Mouse (Mus musculus) cerebellum, adult 9-11 months (tissue): Measurements from ENCODE around the gene Tshz2.

Experiments used
- DNase-seq: peaks from one replicate; pipeline ENCODE4 v3.0.0; 2022

Tshz2 gene

DNA sequence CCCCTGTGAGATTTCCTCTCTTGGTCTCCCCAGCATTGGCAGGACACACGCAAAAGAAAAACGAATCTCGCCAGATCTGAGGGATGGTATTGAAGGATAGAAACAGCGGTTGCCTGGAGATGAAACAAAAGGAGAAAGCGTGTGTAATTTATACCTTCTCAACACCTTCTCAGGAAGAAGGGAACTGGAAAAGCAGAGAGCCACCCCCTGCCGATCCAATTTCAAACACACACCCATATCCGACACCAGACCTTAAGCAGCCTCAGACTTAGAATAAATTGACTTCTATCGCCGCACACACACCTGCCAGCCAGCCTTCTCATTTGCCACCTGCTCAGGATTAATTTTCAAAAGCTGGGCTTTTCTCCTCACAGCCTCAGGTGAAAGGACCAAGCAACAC, 390.9 kb downstream of the Tshz2 start:
- no peak for DNase-seq

DNA sequence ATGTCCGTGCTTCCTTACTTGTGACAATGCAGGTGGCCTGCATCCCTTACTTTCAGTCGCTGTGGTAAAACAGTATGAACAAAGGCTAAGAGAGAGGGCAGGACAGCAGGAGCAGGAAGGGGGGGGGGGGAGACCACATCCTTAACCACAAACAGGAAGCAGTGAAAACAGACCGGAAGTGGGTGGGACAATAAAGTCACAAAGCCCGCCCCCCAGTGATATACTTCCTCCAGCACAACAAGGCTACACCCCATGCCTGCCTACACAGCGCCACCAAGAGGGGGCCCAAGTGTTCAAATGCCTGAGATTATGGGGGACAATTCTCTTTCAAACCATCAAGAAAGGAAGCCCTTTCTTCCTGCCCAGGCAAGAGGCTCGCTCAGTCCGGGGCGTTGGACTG, 392.1 kb downstream of the Tshz2 start:
- no peak for DNase-seq

DNA sequence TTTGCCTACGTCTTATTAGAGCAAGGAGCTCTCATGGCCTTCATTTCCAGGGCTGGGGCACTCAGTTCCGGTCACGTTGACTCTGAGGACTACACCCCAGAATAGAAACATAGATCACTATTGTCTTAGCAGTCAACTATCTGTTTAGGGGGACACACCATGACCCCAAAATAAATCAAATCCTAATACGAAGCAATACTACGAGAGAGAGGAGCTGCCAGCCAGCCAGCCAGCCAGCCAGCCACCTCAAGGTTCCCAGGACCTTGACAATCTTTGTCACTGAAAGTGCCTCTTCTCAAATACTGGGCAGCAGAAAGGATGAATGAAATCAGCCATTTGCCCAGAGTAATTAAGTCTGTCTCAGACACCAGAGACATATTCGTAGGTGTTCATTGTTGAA, 393.1 kb downstream of the Tshz2 start:
- no peak for DNase-seq

DNA sequence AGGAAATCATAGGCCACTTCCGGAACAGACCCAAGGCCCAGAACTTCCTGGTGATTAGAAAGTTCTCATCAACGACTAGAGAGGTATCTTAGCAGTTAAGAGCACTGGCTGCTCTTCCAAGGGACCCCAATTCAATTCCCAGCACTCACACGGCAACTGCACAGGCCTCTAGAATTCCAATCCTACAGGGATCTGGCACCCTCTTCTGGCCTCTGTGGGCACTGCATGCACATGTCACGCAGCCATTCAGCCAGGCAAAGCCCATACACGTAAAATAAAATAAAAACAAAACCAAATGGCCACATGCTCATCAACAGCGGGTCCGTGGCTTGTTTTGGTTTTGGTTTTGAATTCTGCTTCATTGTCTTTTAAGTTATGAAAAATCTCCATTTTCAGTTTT, 395.0 kb downstream of the Tshz2 start:
- DNase-seq, result no peak

DNA sequence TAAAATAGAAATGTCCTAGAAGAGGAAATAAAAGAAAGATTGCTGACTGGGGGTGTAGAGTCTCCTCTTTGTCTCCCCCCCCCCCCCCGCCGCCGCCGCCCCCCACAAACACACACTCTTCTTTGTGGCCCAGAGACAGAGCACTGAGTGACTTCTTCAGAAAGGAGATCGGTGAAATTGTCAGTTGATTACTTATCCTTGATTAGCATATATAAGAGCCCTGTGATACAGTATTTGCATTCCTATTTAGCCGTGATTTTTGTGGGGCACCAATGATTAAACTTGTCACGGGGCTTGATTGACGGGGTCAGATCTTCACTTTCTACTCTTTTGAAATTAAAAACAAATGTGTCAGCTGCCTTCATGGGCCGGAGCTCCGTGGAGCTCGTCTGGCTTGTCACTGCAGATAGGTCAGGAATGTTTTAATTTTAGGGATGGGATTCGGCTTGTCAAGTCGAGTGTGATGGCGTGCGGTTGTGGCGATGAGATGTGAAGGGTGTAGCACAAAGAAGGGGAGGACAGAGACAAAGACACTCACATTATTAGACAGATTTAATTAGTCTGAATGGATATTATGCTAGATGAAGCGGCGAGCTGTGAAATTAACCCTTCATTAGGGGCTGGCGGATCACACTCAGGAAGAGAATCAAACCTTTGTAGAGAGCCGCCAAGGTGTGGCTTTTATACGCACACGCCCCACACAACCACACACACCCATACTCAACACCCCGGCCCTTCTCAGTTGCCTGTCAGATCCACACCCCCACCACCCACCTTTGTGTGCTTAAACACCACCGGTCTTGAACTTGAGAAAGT, 395.9 kb downstream of the Tshz2 start:
- DNase-seq, result no peak

DNA sequence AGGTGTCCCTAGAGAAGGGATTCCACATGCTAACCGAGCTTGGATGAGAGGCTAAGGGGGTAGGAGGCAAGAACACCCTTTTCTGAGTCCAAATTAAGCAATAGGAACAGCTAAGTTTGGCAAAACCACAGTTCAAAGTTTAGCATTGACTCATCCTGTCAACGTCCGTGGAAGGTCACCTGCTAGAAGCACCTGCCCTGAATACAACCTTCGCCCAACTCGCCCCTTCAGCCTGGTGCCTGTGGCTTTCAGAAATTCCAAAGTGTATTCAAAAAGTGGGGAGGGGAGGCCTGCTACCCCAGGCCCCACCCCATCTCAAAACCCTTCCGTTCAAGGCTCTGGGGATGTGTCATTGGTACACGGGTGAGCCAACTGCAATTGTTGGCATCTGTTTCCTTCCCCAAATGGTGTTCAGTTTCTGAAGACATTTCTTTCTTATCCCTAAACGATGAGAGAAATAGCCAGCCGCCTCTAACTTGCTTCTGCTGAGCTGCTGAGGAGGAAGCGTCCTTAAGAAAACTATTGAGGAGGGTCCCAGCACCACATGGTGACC, 396.6 kb downstream of the Tshz2 start:
- DNase-seq, result no peak

DNA sequence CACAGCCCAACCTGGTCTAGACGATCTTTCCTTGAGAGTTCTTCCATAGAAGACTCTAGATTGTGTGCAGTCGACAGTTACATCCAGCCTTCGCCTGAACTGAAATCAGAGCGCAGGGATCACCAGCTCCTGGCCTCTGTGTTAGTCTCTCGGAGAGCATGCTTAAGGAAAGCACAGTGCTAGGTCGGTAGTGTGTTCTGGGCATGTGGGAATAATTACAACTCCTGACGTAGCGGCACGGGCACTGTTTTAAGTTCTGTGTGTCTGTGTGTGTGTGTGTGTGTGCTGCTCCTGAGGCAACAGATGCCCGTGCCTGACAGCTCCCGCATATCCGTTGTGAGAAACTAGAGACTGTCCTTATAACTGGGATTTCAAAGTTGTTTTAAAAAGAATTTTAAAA, 398.4 kb downstream of the Tshz2 start:
- no peak for DNase-seq

DNA sequence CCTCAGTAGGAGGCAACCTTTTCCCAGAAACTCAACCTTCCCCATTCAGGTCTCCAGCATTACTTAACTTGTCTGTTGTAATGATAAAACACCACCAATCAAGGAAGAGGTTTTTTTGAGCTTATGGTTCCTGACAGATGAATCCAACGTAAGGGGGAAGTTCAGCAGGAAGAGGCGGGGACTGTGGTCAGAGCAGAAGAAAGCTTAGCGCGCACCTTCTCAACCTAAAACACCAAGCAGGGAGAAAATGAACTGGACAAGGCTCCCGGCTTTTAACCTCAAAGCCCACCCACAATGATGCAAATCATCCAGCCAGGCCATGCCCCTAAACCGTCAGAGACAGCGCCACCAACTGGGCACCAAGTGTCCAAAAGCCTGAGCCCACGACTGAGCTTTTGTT, 399.1 kb downstream of the Tshz2 start:
- no peak for DNase-seq

DNA sequence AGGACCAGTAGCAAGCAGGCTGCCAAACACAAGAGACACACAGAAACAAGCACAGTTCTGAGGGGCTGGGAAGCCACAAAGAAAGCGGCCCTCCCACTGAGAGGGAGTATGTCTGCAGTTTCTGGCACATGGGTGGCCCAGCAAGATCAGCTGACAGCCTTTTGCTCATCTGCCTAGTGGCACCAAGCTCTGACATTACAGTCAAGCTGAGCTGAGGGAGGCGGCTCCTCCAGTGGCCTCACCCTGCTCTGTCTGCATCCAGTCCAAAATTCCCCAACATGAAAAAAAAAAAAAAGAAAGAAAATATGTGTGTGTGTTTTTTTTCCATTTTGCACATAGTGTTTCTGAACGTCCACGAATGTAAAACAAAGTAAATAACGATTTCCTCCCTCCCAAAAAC, 400.4 kb downstream of the Tshz2 start:
- no peak for DNase-seq

DNA sequence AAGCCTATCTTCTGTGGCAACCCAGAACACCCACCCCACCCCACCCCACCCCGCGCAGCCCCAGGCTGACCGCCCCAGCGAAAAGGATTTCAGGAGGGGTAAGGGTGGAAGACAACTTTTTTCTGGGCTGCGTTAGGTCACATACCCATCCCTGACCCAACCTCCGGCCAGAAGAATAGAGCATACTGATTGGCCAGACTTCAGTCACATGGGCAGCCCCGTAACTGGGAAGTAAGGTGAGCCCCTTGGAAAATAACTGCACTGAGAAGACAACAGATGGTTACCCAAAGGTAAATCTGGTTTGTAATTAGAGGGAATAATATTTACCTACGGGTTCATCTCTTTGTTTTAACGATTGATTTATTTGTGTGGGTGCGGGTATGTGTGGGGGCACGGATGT, 402.0 kb downstream of the Tshz2 start:
- no peak for DNase-seq

DNA sequence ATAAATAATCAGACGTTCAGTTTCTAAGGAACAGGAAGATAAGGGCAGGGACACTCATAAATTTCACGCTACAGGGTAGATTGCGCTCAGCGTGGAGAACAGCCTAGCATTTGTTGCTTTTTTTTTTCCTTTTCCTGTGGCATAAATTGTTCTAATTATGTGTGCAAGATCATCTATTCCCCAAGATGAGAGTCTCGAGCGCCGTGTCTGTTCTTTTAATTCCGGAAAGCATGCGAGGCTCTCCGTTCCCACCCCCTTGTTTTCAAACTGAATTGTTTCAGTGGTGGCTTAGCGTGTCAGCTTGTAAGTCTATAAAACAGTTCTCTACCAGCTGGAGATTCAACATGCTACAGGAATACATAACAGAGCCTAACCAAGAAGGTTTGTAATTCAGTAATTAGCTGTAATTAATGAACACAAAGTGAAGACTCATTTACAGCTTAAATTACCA, 404.0 kb downstream of the Tshz2 start:
- DNase-seq, result no peak

DNA sequence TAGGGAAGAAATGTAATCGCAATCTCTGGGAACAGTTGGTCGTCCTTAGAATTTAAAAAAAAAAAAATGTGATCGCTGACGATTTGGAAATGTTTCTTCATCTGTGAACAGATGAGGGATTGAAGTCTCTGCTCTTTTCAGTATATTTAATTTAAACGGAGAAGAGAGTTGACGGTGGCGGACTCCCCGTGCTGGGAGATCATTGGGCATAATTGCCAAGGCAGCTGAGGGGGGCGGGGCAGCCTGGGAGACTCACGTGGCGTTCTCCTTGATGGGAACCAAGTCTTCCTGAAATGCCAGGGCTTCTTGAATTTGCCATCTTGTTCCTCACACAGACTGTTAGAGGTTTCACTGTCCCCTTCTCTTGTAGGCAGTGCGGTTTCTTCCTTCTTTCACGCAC, 404.5 kb downstream of the Tshz2 start:
- no peak for DNase-seq

DNA sequence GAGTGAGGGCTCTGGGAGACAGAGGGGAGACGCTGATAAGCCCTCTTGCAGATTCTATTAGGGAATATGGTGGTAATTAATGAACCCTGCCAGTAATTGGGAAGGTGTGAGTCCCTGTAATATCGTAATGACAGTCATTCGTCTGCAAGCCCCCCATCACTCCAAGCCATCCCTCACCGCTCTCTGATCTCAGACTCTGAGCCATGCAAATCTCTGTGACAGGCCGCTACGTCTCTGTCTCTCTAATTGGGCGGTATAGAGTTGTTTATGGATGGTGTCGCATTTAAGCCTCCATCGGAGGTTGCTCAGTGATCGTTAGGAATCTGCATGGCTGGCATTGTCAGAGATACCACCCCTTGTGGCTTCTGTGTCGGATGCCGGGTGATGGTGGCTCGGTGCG, 407.0 kb downstream of the Tshz2 start:
- no peak for DNase-seq

DNA sequence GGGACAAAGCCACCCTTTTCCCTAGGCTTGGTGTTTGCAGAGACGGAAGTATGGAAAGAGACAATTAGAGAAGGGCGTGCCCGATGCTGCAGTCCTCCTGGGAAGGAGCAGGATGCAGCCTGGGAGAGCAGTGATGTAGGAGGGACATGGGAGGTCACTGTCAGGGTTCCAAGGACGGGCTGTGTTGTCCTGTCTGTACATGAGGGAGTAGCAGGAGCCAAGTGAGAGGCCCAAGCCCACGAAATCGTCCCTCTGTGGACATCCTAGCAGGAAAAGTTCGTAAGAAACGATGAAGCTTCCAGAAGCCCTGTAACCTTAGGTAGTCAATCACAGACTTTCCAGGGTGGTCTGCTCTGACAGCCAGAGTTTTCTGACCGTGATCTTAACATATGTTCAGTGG, 408.3 kb downstream of the Tshz2 start:
- DNase-seq, result no peak

DNA sequence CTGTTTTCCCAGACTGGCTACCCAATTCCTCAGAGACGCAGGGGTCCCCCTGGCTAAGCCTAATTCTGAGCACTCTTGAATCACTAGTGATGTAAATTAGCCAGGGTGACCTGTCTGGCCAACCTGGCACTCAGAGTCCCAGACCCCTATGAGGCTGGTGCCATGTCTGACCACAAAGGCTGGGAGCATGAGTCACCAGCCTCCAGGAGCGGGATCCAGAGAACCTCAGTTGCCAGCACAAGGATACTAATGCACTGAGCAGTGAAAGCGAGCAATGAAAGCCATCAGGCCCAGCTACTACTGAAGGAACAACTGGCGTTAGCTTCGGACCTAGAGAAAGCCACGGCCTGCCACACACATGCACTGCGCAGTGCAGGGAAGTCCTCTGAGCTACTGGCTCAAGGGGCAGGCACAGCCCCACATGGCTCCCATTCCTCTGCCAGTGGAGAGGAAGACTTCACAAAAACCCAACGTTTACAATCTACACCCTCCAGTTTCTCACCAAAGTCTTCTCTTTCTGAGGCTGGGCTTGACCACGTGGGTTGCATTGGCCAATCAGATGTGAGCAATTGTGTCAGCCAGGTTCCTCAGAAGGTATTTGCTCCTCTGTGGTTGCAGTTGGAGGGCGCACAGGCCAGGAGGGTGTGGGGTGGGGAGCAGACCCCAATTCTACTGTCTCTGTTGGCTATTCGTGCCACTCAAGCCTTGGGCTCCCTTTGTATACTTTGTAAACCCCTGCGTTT, 409.8 kb downstream of the Tshz2 start:
- DNase-seq, result no peak

DNA sequence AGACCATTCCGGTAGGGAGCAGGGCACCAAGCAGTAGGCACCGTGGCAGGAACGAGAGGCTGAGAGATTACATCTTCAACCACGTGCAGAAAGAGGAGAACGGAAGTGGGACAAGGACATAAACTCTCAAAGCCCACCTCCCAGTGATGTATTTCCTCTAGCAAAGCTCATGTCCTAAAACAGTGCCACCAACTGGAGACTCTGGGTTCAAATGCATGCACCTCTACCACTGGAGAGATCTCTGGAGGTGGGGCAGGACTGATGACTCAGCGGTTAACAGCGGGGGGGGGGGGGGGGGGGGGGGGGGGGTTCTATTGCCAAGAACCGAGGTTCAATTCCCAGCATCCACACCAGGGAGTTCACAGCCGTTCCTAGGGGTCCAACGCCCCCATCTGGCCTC, 410.5 kb downstream of the Tshz2 start:
- no peak for DNase-seq

DNA sequence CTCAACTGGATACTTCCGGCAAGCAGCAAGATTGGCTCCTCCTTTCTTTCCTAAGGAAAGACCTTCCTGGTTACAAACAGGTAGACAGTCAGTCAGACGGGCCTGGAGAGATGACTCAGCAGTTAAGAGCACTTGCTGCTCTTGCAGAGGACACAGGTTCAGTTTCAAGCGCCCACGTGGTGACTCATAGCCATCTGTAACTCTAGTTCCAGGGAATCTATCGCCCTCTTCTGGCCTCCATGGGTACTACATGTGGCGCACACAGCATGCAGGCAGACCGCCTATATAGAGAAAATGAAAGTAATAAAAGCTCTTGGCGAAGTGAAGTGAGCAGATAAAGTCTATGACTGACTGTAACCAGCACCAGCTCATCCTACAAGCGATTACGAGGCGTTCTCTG, 413.1 kb downstream of the Tshz2 start:
- no peak for DNase-seq

DNA sequence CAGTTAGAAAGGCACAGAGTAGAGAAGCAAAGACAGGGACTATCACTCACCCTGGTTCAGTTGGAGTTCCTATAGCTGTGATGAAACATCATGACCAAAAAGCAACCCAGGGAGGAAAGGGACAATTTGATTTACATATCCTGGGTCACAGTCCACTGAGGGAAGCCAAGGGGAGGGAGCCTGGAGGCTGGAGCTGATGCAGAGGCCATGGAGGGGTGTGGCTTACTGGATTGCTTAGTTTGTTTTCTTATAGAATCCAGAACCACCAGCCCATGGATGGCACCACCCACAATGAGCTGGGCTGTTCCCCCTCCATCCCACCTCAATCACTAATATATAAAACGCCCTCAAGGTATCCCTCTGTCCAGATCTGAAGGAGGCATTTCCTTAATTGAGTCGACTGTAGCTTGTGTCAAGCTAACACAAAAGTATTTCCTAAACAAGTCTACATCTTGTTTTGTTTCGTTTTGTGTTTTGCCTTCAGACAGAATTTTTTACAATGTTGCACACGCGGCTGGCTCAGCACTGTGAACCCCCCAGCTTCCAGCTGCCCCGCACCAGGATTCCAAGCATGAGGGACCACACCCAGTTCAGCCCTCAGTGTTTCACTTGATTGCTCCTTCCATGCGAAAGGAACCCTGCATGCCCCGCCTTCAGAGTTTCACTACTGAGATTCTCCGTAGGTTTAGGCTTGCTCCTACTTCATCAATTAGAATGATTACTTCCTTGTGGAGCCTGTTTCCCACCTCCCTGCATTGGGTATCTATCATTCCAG, 413.7 kb downstream of the Tshz2 start:
- DNase-seq, result no peak

DNA sequence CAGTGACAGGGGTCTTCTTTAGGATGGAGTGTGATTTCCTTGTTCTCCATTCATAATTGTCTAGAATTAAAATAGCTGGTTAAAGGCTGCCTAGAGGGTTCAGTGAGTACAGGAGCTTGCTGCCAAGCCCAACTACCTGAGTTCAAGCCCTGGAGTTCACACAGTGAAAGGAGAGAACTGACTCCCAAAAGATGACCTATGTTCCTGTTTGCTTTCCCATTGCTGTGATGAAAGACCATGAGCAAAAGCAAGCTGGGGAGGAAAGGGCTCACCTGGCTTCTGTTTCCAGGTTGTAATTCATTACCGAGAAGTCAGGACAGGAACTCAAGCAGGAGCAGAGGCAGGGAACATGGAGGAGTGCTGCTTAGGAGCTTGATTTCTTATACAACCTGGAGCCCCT, 416.0 kb downstream of the Tshz2 start:
- no peak for DNase-seq

DNA sequence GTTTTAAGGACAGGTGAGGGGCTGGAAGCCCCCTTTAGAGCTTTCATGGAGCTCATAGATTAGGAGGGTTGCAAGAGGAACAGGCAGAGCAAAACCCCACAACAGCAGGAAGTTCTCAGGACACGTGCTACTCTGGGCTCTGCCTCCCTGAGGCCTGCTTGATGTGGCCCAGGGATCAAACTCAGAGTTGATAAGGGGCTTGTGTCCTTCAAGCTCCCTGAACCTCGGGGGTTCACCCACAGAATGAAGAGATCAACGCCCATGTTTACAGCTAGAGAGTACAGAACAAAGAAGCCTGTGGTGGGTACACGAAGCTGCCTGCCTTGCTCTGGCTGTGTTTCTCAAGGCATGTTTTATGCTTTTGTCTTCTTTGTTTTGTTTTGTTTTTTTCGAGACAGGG, 417.8 kb downstream of the Tshz2 start:
- no peak for DNase-seq

DNA sequence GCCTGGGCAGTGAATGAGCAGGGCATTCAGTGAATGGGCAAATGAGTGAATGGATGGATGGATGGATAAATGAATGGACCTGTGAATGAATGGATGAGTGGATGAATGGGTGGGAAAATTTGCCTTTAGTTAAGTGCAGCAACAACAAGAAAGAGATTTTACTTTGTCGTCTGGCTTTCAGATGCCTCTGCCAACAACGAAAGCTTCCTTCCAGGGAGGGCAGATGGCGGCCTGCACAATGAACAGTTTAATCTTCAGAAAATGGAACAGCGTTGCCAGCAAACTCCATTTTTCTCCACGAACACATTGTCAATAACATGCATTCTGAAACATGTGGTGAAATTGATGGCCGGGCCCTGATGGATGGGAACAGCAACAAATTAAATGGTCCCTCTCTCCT, 418.6 kb downstream of the Tshz2 start:
- no peak for DNase-seq

DNA sequence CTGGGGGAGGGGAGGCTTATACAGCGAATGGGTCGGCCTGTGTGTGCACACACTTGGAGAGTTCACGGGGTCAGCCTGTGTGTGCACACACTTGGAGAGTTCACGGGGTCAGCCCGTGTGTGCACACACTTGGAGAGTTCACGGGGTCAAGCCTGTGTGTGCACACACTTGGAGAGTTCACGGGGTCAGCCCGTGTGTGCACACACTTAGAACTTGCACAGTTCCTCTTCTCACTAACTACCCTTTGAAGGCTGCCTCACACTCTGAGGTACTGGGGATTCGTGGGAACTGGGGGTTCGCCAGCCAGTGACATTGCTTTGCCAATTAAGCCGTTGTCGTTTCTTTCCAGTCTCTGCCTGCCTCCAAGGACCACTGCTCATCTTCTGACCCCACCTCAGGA, 422.1 kb downstream of the Tshz2 start:
- no peak for DNase-seq

DNA sequence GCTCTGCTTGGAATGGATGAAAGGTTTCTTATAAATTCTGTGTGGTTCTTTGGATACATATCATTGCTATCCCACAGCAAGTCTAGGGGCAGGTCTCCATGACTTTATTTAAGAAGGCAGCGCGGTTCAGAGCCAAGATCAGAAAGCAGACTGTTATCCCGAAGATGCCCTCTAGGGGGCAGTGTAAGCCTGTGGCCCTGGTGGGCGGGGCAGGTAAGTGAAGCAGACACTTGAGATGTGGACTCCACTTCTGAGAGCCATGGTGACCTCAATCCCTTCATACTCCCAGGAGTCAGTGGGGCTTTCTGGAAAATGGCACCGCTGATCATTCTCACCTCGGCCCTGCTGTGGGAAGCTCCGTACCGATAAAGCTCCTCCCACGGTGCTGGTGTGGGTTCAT, 422.6 kb downstream of the Tshz2 start:
- no peak for DNase-seq

DNA sequence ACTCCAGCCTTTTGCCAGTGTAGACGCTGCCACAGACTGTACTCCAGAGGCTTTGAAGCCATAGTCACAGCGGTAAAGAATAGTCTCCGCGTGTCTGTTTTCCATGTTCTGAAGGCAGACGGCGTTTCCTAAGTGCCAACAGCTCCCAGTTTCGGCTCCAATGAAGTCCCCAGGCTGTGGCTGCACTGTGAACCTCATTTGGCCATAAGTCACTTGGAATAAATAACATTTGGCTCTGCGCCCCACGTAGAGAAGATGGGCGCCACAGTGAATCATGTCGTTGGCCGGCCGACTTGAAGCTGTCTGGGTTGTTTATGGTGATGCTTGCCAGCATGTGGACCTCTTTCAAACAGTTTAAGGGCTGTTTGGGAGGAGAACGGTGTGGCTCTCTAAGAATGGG, 426.0 kb downstream of the Tshz2 start:
- no peak for DNase-seq
